ENCODE assay signal across 8 mouse cellular contexts in the genomic region with DNA sequence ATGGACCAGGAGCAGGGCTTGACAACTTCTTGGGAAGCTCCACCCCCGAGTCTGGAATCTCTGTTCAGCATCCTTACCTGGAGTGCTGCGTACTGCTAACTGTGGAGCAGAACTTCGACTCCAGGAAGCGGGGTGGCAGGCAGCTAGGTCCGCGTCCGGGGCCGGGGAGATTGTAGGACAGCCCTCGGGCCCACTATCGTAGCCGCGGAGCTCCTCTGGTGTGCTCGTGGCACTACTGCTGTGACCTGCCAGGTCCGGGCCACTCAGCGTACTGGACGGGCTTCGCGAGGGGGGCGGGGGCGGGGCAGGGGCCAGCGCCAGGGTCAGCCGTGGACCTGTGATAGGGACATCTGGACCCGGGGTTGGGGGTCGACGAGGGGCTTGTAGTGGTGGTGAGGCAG. TPM values are rescaled to one million over a fixed set of nuclear protein-coding genes. Genes with fewer than 3 reads are reported as not detected.
DNase-seq lines count a peak whose midpoint lies in the region; ATAC-seq and TF ChIP-seq lines count a peak whose summit lies in the region.

No protein-coding gene starts in this region.

- peaks cover 4% of the 10 kb centered on the region; the same call in 1 of the 2 replicates for H3K4me1 ChIP-seq in kidney, adult 2 months (ENCODE audit: control insufficient read depth, insufficient read depth, low read length)
- H3K4me1 ChIP-seq in hindbrain, embryonic 10.5 days (replicated peaks) = peaks cover 51% of the 10 kb centered on the region
- peaks cover 36% of the 10 kb centered on the region for H3K4me1 ChIP-seq in liver, embryonic 15.5 days (replicated peaks)
- peaks cover 39% of the 10 kb centered on the region for H3K4me1 ChIP-seq in olfactory bulb, adult 2 months (ENCODE audit: control insufficient read depth, insufficient read depth, low read length)

- ATAC-seq in Patski = peak; percentile 23
- ATAC-seq in liver, embryonic 15.5 days (ENCODE audit: insufficient read depth) = peak; percentile 8; the same call in 1 of the 2 replicates

- no peak for TF ChIP-seq CTCF in kidney, adult 2 months (conservative IDR thresholded peaks at IDR 0.05; ENCODE audit: insufficient read depth, insufficient read length, low read depth, low read length)
- no peak for TF ChIP-seq CTCF in Patski (IDR thresholded peaks at IDR 0.05)
- TF ChIP-seq CTCF in olfactory bulb, adult 2 months (IDR thresholded peaks at IDR 0.05; ENCODE audit: insufficient read depth, low read depth, low read length) = no peak

- H3K36me3 ChIP-seq in kidney, adult 2 months (ENCODE audit: control insufficient read depth, insufficient read depth, low read length) = no peaks in the 10 kb centered on the region
- peaks cover 31% of the 10 kb centered on the region for H3K36me3 ChIP-seq in hindbrain, embryonic 10.5 days
- H3K36me3 ChIP-seq in liver, embryonic 15.5 days (replicated peaks) = no peaks in the 10 kb centered on the region

- H3K4me2 ChIP-seq in liver, embryonic 15.5 days = peak overlapping the region; percentile 67

- in situ Hi-C loops in Patski (cut with MboI; ENCODE audit: low pct_unique_long_range_greater_than_20kb) = no loop called here

- H3K4me3 ChIP-seq in kidney, adult 2 months (ENCODE audit: insufficient read depth, low read depth, low read length) = peak overlapping the region; percentile 8; the same call in 1 of the 2 replicates
- H3K4me3 ChIP-seq in hindbrain, embryonic 10.5 days = peak overlapping the region; percentile 50
- peak overlapping the region; percentile 46 for H3K4me3 ChIP-seq in liver, embryonic 15.5 days (replicated peaks)
- peak overlapping the region; percentile 29 for H3K4me3 ChIP-seq in olfactory bulb, adult 2 months (ENCODE audit: insufficient read depth, low read depth, low read length)

- 1% methylated on average over 25 of the region's 25 CpGs for WGBS in kidney, adult 2 months
- 2% methylated on average over 25 of the region's 25 CpGs for WGBS in hindbrain, embryonic 10.5 days
- under 1% methylated on average over 25 of the region's 25 CpGs for WGBS in liver, embryonic 15.5 days (ENCODE audit: insufficient replicate concordance)
- under 1% methylated on average over 25 of the region's 25 CpGs for WGBS in olfactory bulb, adult 2 months

- POLR2A ChIA-PET in Patski (lab: Charles Lee) = no interaction called here

- H3K27me3 ChIP-seq in kidney, adult 2 months (replicated peaks; ENCODE audit: control insufficient read depth, insufficient read depth, low read length) = peaks cover 4% of the 10 kb centered on the region
- peaks cover 7% of the 10 kb centered on the region for H3K27me3 ChIP-seq in Patski
- H3K27me3 ChIP-seq in hindbrain, embryonic 10.5 days (ENCODE audit: insufficient read depth, poor library complexity, severe bottlenecking) = peaks cover 67% of the 10 kb centered on the region
- peaks cover 76% of the 10 kb centered on the region for H3K27me3 ChIP-seq in liver, embryonic 15.5 days

- no peak overlapping the region for H3K27ac ChIP-seq in kidney, adult 2 months (ENCODE audit: insufficient read depth, low read depth, low read length)
- H3K27ac ChIP-seq in hindbrain, embryonic 10.5 days = peak overlapping the region; percentile 77
- no peak overlapping the region for H3K27ac ChIP-seq in liver, embryonic 15.5 days (replicated peaks)
- no peak overlapping the region for H3K27ac ChIP-seq in olfactory bulb, adult 2 months (ENCODE audit: insufficient read depth, low read depth, low read length)

- peaks cover 4% of the 10 kb centered on the region; the same call in 1 of the 2 replicates for H3K9me3 ChIP-seq in hindbrain, embryonic 10.5 days
- no peaks in the 10 kb centered on the region for H3K9me3 ChIP-seq in liver, embryonic 15.5 days (replicated peaks)

- H3K9ac ChIP-seq in liver, embryonic 15.5 days = peak overlapping the region; percentile 15; the same call in 1 of the 2 replicates

- DNase-seq in kidney, adult 2 months = no peak
- DNase-seq in kidney, adult 18-20 months = no peak
- DNase-seq in Patski (ENCODE audit: low read depth, low spot score) = no peak
- peak; percentile 48 for DNase-seq in hindbrain, embryonic 10.5 days (ENCODE audit: low spot score)
- no peak for DNase-seq in c-Kit-positive CD71-positive TER-119-positive erythroid progenitor cells, embryonic 14.5 days (ENCODE audit: low spot score)
- DNase-seq in adrenal gland, adult 18-20 months (ENCODE audit: low spot score in 2 of 2) = no peak

- CTCF ChIA-PET in Patski (lab: Charles Lee) = interaction anchor here (1.0 to 1.7 kb wide), 2 partner anchors 19 to 32 kb away, joined by 3 to 5 read pairs; no protein-coding TSS in a partner anchor

- no peak for TF ChIP-seq POLR2A in kidney, adult 2 months (IDR thresholded peaks at IDR 0.05; ENCODE audit: low read depth, low read length)
- TF ChIP-seq POLR2A in olfactory bulb, adult 2 months (IDR thresholded peaks at IDR 0.05; ENCODE audit: insufficient read depth, low read depth, low read length) = no peak

RNA-seq across cellular contexts. Expression of a gene that starts 4.5 kb away (rescaled TPM):
- polyA plus RNA-seq in kidney, adult 2 months (2012; rRNA removed) = 0.05 and 0.17 TPM in 2 replicates
- 0.12 TPM for polyA plus RNA-seq in Patski (2021)
- polyA plus RNA-seq in hindbrain, embryonic 10.5 days (2016; fragmentation: Nextera tagmentation; extraction: Ambion mirVana) = 13.1 and 27.1 TPM in 2 replicates
- 0.36 and 0.37 TPM in 2 replicates for polyA plus RNA-seq in liver, embryonic 15.5 days (2015; fragmentation: Nextera tagmentation; extraction: Ambion mirVana)
- not detected in 2 replicates for polyA plus RNA-seq in olfactory bulb, adult 2 months (2012; ENCODE audit: insufficient read depth, insufficient read length, low replicate concordance, missing spikeins)
- 1 to 10 TPM; 3.5 to 6.1 TPM for total RNA-seq in adrenal gland, adult 18-20 months (2021)

RNA-seq across cellular contexts. Expression of a gene that starts 13.8 kb away (rescaled TPM):
- polyA plus RNA-seq in kidney, adult 2 months (2012; rRNA removed) = 0.45 and 0.48 TPM in 2 replicates
- 2.4 TPM for polyA plus RNA-seq in Patski (2021)
- 0.30 TPM in 1 of 2 replicates, not detected in the other for polyA plus RNA-seq in hindbrain, embryonic 10.5 days (2016; fragmentation: Nextera tagmentation; extraction: Ambion mirVana)
- 0.22 and 0.32 TPM in 2 replicates for polyA plus RNA-seq in liver, embryonic 15.5 days (2015; fragmentation: Nextera tagmentation; extraction: Ambion mirVana)
- not detected in 2 replicates for polyA plus RNA-seq in olfactory bulb, adult 2 months (2012; ENCODE audit: insufficient read depth, insufficient read length, low replicate concordance, missing spikeins)
- 10 to 100 TPM; 20.8 to 31.1 TPM for total RNA-seq in adrenal gland, adult 18-20 months (2021)

RNA-seq across cellular contexts. Expression of a gene that starts 25.7 kb away (rescaled TPM):
- polyA plus RNA-seq in kidney, adult 2 months (2012; rRNA removed) = 32.0 and 32.2 TPM in 2 replicates
- 63.2 TPM for polyA plus RNA-seq in Patski (2021)
- polyA plus RNA-seq in hindbrain, embryonic 10.5 days (2016; fragmentation: Nextera tagmentation; extraction: Ambion mirVana) = 34.7 and 39.4 TPM in 2 replicates
- 10.4 and 11.1 TPM in 2 replicates for polyA plus RNA-seq in liver, embryonic 15.5 days (2015; fragmentation: Nextera tagmentation; extraction: Ambion mirVana)
- not detected in 2 replicates for polyA plus RNA-seq in olfactory bulb, adult 2 months (2012; ENCODE audit: insufficient read depth, insufficient read length, low replicate concordance, missing spikeins)
- 10 to 100 TPM; 79.0 to 93.2 TPM for total RNA-seq in adrenal gland, adult 18-20 months (2021)

RNA-seq across cellular contexts. Expression of a gene that starts 25.9 kb away (rescaled TPM):
- polyA plus RNA-seq in kidney, adult 2 months (2012; rRNA removed) = 1.3 and 3.3 TPM in 2 replicates
- not detected for polyA plus RNA-seq in Patski (2021)
- 0.68 and 1.8 TPM in 2 replicates for polyA plus RNA-seq in hindbrain, embryonic 10.5 days (2016; fragmentation: Nextera tagmentation; extraction: Ambion mirVana)
- 0.10 and 0.17 TPM in 2 replicates for polyA plus RNA-seq in liver, embryonic 15.5 days (2015; fragmentation: Nextera tagmentation; extraction: Ambion mirVana)
- not detected in 2 replicates for polyA plus RNA-seq in olfactory bulb, adult 2 months (2012; ENCODE audit: insufficient read depth, insufficient read length, low replicate concordance, missing spikeins)
- total RNA-seq in adrenal gland, adult 18-20 months (2021) = 1 to 10 TPM in 1 of 2 experiments, under 1 TPM in 1; 0.93 to 1.5 TPM

RNA-seq across cellular contexts. Expression of a gene that starts 35.2 kb away (rescaled TPM):
- polyA plus RNA-seq in kidney, adult 2 months (2012; rRNA removed) = 18.7 and 27.8 TPM in 2 replicates
- 4.6 TPM for polyA plus RNA-seq in Patski (2021)
- 2.4 and 3.7 TPM in 2 replicates for polyA plus RNA-seq in hindbrain, embryonic 10.5 days (2016; fragmentation: Nextera tagmentation; extraction: Ambion mirVana)
- polyA plus RNA-seq in liver, embryonic 15.5 days (2015; fragmentation: Nextera tagmentation; extraction: Ambion mirVana) = 0.36 and 0.68 TPM in 2 replicates
- polyA plus RNA-seq in olfactory bulb, adult 2 months (2012; ENCODE audit: insufficient read depth, insufficient read length, low replicate concordance, missing spikeins) = not detected in 2 replicates
- 10 to 100 TPM; 10.9 to 15.5 TPM for total RNA-seq in adrenal gland, adult 18-20 months (2021)
